Mouse (Mus musculus) adrenal gland, postnatal 0 days (tissue): ENCODE data around the gene Prkch. TPM values are rescaled to one million over a fixed set of nuclear protein-coding genes. Genes with fewer than 3 reads are reported as not detected.

Experiments
- polyA plus RNA-seq: library from polyadenylated mRNA; unstranded; fragments of >200 nt; fragmentation: Nextera tagmentation; extraction: Ambion mirVana; gene quantifications from 2 replicates; pipeline ENCODE4 v1.2.1, GENCODE M21; 2015

Gene Prkch
- 4.0 and 7.0 TPM in 2 replicates for polyA plus RNA-seq

GRCm38 (mm10) chr12:73584610-73585240 lies at the start of gene Prkch:
Gene Prkch (plus strand): TSS chr12:73584796.

GRCm38 (mm10) chr12:73546086-73546711 lies 38.4 kb upstream of the Prkch start, which contains the start of gene Tmem30b:
Gene Tmem30b (minus strand): TSS chr12:73546392.

Other genes starting within 250 kb of the Prkch start
- 1.3 and 2.2 TPM in 2 replicates for gene Tmem30b, start 38.4 kb upstream of the Prkch start, polyA plus RNA-seq